Mouse (Mus musculus) C2C12 (cell line): Measurements from ENCODE around the gene Ugt2b5.

Source experiments
- CTCF ChIP-seq: IDR thresholded peaks from one replicate; pipeline ENCODE4 v1.5.1; 2011; ENCODE audit not compliant: control insufficient read depth, insufficient read depth, insufficient read length
- MYOG ChIP-seq: IDR thresholded peaks from one replicate; pipeline ENCODE4 v1.6.1; 2011; ENCODE audit not compliant: control insufficient read depth, insufficient read length; ENCODE audit errors: extremely low read depth

DNA sequence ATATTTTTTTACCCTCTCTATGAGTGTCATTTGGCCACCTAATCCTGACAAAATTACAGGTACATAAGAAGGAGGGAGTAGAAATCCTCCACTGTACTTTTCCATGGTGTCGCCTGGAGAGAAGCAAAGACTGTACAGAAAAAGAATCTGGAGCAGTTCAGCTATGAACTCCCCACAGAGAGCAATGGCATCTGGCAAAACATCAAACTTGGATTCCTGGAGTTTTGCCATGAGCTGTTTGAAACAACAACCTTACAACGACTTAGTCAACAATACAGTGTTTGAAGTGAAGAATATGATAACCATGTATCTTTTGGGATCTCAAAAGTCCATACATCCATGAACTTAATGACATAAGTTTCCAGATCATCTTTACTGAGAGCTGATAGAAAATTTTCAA lies 34.6 kb upstream of the Ugt2b5 start:
- TF ChIP-seq CTCF (no peak), MYOG (no peak)
